ENCODE assay signal across 17 mouse cellular contexts in the genomic region with DNA sequence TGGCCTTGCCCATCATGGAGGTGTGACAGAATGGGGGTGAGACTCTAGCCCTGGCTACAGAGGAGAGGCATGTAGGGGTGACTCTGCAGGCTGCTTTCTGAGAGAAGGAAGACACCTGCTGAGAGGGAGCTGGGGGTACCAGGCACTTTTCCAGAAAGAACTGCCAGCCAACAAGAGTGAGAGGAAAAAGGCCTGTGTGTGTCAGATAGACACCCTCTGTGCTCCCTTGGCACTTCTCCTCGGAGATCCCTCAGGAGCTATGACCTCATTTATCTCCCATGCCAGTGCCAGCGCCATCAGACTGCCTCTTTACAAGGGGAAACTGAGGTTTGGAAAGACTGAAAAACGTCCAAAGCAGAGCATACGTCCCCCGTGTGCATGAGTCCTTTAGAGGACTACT.
DNase-seq lines count a peak whose midpoint lies in the region; ATAC-seq and TF ChIP-seq lines count a peak whose summit lies in the region.
"Had no signal": no experiment of that assay in that cellular context is flagged by ENCODE, and none has a peak within 500 bp of the region (broad histone marks: within the 10 kb centered on the region; RNA-seq: fewer than 3 reads in every experiment).

No protein-coding gene starts in this region.

- no peak overlapping the region for H3K4me3 ChIP-seq in heart, embryonic 15.5 days
- no peak overlapping the region for H3K4me3 ChIP-seq in neural tube, embryonic 15.5 days (replicated peaks)
- H3K4me3 ChIP-seq in heart, postnatal 0 days (ENCODE audit: low read depth, low read length), result no peak overlapping the region
- H3K4me3 ChIP-seq: embryonic facial prominence, embryonic 12.5 days; hindbrain, embryonic 10.5 days; limb, embryonic 13.5 days; neural tube, embryonic 13.5 days had no signal

- TF ChIP-seq EP300 in heart, postnatal 0 days (IDR thresholded peaks at IDR 0.05; ENCODE audit: low read depth), result no peak

- ATAC-seq in heart, embryonic 15.5 days (replicated peaks; ENCODE audit: insufficient number of reproducible peaks, insufficient read depth, low FRiP score, low read depth), result no peak
- no peak for ATAC-seq in neural tube, embryonic 15.5 days (ENCODE audit: low FRiP score)
- ATAC-seq in heart, postnatal 0 days (ENCODE audit: insufficient read depth, low read depth), result no peak
- ATAC-seq: liver, postnatal 0 days had no signal

- H3K4me2 ChIP-seq in heart, embryonic 15.5 days, result no peak overlapping the region
- H3K4me2 ChIP-seq in neural tube, embryonic 15.5 days, result no peak overlapping the region
- no peak overlapping the region for H3K4me2 ChIP-seq in heart, postnatal 0 days (ENCODE audit: low read depth, low read length)
- H3K4me2 ChIP-seq: embryonic facial prominence, embryonic 12.5 days; limb, embryonic 13.5 days; neural tube, embryonic 13.5 days had no signal

- WGBS in heart, embryonic 15.5 days, result 40% methylated on average over 5 of the region's 5 CpGs
- WGBS in neural tube, embryonic 15.5 days, result 21% methylated on average over 5 of the region's 5 CpGs
- 43% methylated on average over 5 of the region's 5 CpGs for WGBS in heart, postnatal 0 days

- peak overlapping the region; percentile 87 for H3K27ac ChIP-seq in heart, embryonic 15.5 days
- H3K27ac ChIP-seq in neural tube, embryonic 15.5 days (replicated peaks), result peak overlapping the region; percentile 37; the same call in 1 of the 2 replicates
- H3K27ac ChIP-seq in heart, postnatal 0 days (ENCODE audit: low read depth), result peak overlapping the region; percentile 83
- H3K27ac ChIP-seq: embryonic facial prominence, embryonic 12.5 days; hindbrain, embryonic 10.5 days; limb, embryonic 13.5 days; macrophage had no signal

- H3K27me3 ChIP-seq in heart, embryonic 15.5 days, result no peaks in the 10 kb centered on the region
- H3K27me3 ChIP-seq in neural tube, embryonic 15.5 days (replicated peaks), result no peaks in the 10 kb centered on the region
- H3K27me3 ChIP-seq in heart, postnatal 0 days (ENCODE audit: control insufficient read depth, insufficient read depth, low read length), result no peaks in the 10 kb centered on the region
- H3K27me3 ChIP-seq: neural tube, embryonic 13.5 days had no signal

- TF ChIP-seq CTCF in heart, postnatal 0 days (IDR thresholded peaks at IDR 0.05; ENCODE audit: low read depth), result no peak

- intact Hi-C loops in heart, postnatal 14 days (cut with DNase I), result no loop called here

- no peak overlapping the region for H3K9ac ChIP-seq in heart, embryonic 15.5 days
- H3K9ac ChIP-seq in neural tube, embryonic 15.5 days (replicated peaks), result no peak overlapping the region
- H3K9ac ChIP-seq in heart, postnatal 0 days (replicated peaks; ENCODE audit: low read depth, low read length), result no peak overlapping the region
- H3K9ac ChIP-seq: embryonic facial prominence, embryonic 12.5 days; limb, embryonic 13.5 days; liver, postnatal 0 days; neural tube, embryonic 13.5 days had no signal

- H3K4me1 ChIP-seq in heart, embryonic 15.5 days (replicated peaks), result peaks cover 74% of the 10 kb centered on the region
- H3K4me1 ChIP-seq in neural tube, embryonic 15.5 days, result peaks cover 93% of the 10 kb centered on the region
- H3K4me1 ChIP-seq in heart, postnatal 0 days (ENCODE audit: control insufficient read depth, insufficient read depth), result peaks cover 61% of the 10 kb centered on the region

- H3K36me3 ChIP-seq in heart, embryonic 15.5 days, result no peaks in the 10 kb centered on the region
- no peaks in the 10 kb centered on the region for H3K36me3 ChIP-seq in neural tube, embryonic 15.5 days
- H3K36me3 ChIP-seq in heart, postnatal 0 days (replicated peaks; ENCODE audit: control insufficient read depth, insufficient read depth, low read length), result no peaks in the 10 kb centered on the region
- H3K36me3 ChIP-seq: embryonic facial prominence, embryonic 12.5 days; hindbrain, embryonic 10.5 days; limb, embryonic 13.5 days; neural tube, embryonic 13.5 days had no signal

- DNase-seq in cerebellum, adult 9-10 months, result peak; percentile 20
- DNase-seq in cerebellum, adult 8-10 months, result no peak
- DNase-seq in heart, postnatal 14 days, result no peak
- DNase-seq in neural tube, embryonic 10.5 days (ENCODE audit: extremely low spot score, low spot score), result no peak
- no peak for DNase-seq in heart, postnatal 0 days (ENCODE audit: low spot score)
- no peak for DNase-seq in spleen, postnatal 10 days (ENCODE audit: low spot score in 2 of 2)
- DNase-seq: kidney, adult 11 months; kidney, postnatal 25 days; liver, postnatal 0 days; spleen, adult 18-20 months had no signal

- H3K9me3 ChIP-seq in heart, embryonic 15.5 days (replicated peaks), result no peaks in the 10 kb centered on the region
- H3K9me3 ChIP-seq in neural tube, embryonic 15.5 days (replicated peaks), result no peaks in the 10 kb centered on the region
- H3K9me3 ChIP-seq in heart, postnatal 0 days (replicated peaks; ENCODE audit: control insufficient read depth, low read length), result no peaks in the 10 kb centered on the region
- H3K9me3 ChIP-seq: embryonic facial prominence, embryonic 12.5 days; hindbrain, embryonic 10.5 days; limb, embryonic 13.5 days; neural tube, embryonic 13.5 days had no signal

Comparison
In these comparisons a context has a peak if more than half of its experiments do, and no peak if none do; other contexts are left out.
1. H3K27ac ChIP-seq: peak in every context shown above with its lines; median percentile 87 in heart, embryonic 15.5 days; 83 in heart, postnatal 0 days; 37 in neural tube, embryonic 15.5 days.